Mouse (Mus musculus) intestine, embryonic 16.5 days (tissue): ENCODE measurements around the gene Rac3. TPM values are rescaled to one million over a fixed set of nuclear protein-coding genes. Genes with fewer than 3 reads are reported as not detected.
A peak's percentile ranks its signal among the peaks of the same experiment; 100 is the strongest.

Experiments used
- ATAC-seq: fragments of 200-750 bp; cut with Nextera tagmentation; 2 replicates; pipeline ENCODE4 v1.8.0; 2017; ENCODE audit warnings: moderate TSS enrichment, moderate library complexity
- H3K27ac ChIP-seq: fragments of 300-500 bp; sonication (generic); 2 replicates; pipeline ENCODE4 v1.5.1; 2014; ENCODE audit warnings: mild to moderate bottlenecking, low read length
- H3K27me3 ChIP-seq: fragments of 300-500 bp; sonication (generic); replicated peaks from 2 replicates; pipeline ENCODE4 v1.6.1; 2014; ENCODE audit warnings: low read length, control low read depth, mixed read lengths; ENCODE audit not compliant: control insufficient read depth, insufficient read depth
- H3K36me3 ChIP-seq: fragments of 300-500 bp; sonication (generic); 2 replicates; pipeline ENCODE4 v1.6.1; 2014; ENCODE audit warnings: low read length, control low read depth; ENCODE audit not compliant: control insufficient read depth, insufficient read depth
- H3K4me1 ChIP-seq: fragments of 300-500 bp; sonication (generic); 2 replicates; pipeline ENCODE4 v1.6.1; 2014; ENCODE audit warnings: low read length, control low read depth, mixed read lengths; ENCODE audit not compliant: control insufficient read depth, insufficient read depth
- H3K4me2 ChIP-seq: fragments of 300-500 bp; sonication (generic); 2 replicates; pipeline ENCODE4 v1.6.1; 2014; ENCODE audit warnings: low read depth, low read length, control low read depth
- H3K4me3 ChIP-seq: fragments of 300-500 bp; sonication (generic); 2 replicates; pipeline ENCODE4 v1.5.1; 2014; ENCODE audit warnings: mild to moderate bottlenecking, low read length
- H3K9ac ChIP-seq: fragments of 300-500 bp; sonication (generic); 2 replicates; pipeline ENCODE4 v1.6.1; 2014; ENCODE audit warnings: low read depth, low read length
- H3K9me3 ChIP-seq: fragments of 300-500 bp; sonication (generic); 2 replicates; pipeline ENCODE4 v1.6.1; 2016; ENCODE audit warnings: low read length, control low read depth; ENCODE audit not compliant: control insufficient read depth
- WGBS: fragments of 180-500 bp; shearing (Covaris S2); extraction: QIAGEN DNeasy Blood & Tissue Kit; methylation state at CpG from one replicate; pipeline ENCODE4 v1.1.7; 2014; 5-methylcytosine and 5-hydroxymethylcytosine counted together
- polyA plus RNA-seq: library from polyadenylated mRNA; unstranded; fragments of >200 nt; fragmentation: Nextera tagmentation; extraction: Ambion mirVana; gene quantifications from 2 replicates; pipeline ENCODE4 v1.2.1, GENCODE M21; 2015

Gene Rac3
- polyA plus RNA-seq, 1 experiment from 2014 or later: 31.2 TPM

- Histone ChIP-seq H3K4me1 (peaks cover 8% of the 10 kb centered on the region; the same call in 1 of the 2 replicates), H3K36me3 (peaks cover 6% of the 10 kb centered on the region; the same call in 1 of the 2 replicates), H3K4me2 (no peak overlapping the region), H3K4me3 (no peak overlapping the region), H3K27me3 (no peaks in the 10 kb centered on the region), H3K9ac (no peak overlapping the region), H3K9me3 (no peaks in the 10 kb centered on the region), H3K27ac (no peak overlapping the region)
- WGBS: 82% methylated on average over 2 of the region's 2 CpGs
- no peak for ATAC-seq
These were observed 37.2 kb upstream of the Rac3 start for GRCm38 (mm10) chr11:120684086-120684485.

- Histone ChIP-seq H3K4me2 (no peak overlapping the region), H3K27me3 (no peaks in the 10 kb centered on the region), H3K4me3 (no peak overlapping the region), H3K27ac (no peak overlapping the region), H3K36me3 (peaks cover 6% of the 10 kb centered on the region; the same call in 1 of the 2 replicates), H3K9me3 (no peaks in the 10 kb centered on the region), H3K9ac (no peak overlapping the region), H3K4me1 (peaks cover 8% of the 10 kb centered on the region; the same call in 1 of the 2 replicates)
- WGBS: 86% methylated on average over 2 of the region's 2 CpGs
- no peak for ATAC-seq
These were observed 36.6 kb upstream of the Rac3 start for GRCm38 (mm10) chr11:120684660-120685059.

- Histone ChIP-seq H3K9me3 (no peaks in the 10 kb centered on the region), H3K4me2 (no peak overlapping the region), H3K27ac (no peak overlapping the region), H3K36me3 (peaks cover 6% of the 10 kb centered on the region; the same call in 1 of the 2 replicates), H3K4me3 (no peak overlapping the region), H3K27me3 (no peaks in the 10 kb centered on the region), H3K9ac (peak overlapping the region; percentile 19; the same call in 1 of the 2 replicates), H3K4me1 (0 out of 2 replicates have a peak, but pooled peaks cover 4% of the 10 kb centered on the region)
- 67% methylated on average over 20 of the region's 20 CpGs for WGBS
- ATAC-seq: no peak
These were observed 34.5 kb upstream of the Rac3 start for GRCm38 (mm10) chr11:120686650-120687272.

DNA sequence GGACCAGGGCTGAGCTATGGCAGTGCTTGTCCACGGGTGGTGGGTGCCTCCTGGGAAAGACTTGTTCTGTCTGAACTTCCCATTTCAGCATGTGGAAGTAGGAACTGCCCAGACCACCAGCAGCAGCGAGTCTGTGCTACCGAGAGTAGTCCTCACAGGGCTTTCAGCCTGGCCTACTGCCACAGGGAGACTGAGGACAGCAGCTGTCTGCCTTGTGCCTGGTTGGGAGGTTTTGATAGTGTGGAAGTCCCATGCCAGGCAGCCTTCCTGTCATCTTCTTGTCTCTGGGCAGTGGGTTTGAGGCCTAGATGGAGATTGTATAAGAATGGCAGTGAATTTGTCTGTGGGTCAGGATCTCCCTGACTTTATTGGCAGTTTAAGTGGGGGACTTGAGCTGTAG is 31.9 kb upstream of the Rac3 start:
- Histone ChIP-seq H3K4me3 (no peak overlapping the region), H3K27ac (no peak overlapping the region), H3K9me3 (no peaks in the 10 kb centered on the region), H3K4me2 (no peak overlapping the region), H3K9ac (no peak overlapping the region), H3K27me3 (no peaks in the 10 kb centered on the region), H3K36me3 (peaks cover 6% of the 10 kb centered on the region; the same call in 1 of the 2 replicates), H3K4me1 (0 out of 2 replicates have a peak, but pooled peaks cover 4% of the 10 kb centered on the region)
- no peak for ATAC-seq
- WGBS: 90% methylated on average over 3 of the region's 3 CpGs

DNA sequence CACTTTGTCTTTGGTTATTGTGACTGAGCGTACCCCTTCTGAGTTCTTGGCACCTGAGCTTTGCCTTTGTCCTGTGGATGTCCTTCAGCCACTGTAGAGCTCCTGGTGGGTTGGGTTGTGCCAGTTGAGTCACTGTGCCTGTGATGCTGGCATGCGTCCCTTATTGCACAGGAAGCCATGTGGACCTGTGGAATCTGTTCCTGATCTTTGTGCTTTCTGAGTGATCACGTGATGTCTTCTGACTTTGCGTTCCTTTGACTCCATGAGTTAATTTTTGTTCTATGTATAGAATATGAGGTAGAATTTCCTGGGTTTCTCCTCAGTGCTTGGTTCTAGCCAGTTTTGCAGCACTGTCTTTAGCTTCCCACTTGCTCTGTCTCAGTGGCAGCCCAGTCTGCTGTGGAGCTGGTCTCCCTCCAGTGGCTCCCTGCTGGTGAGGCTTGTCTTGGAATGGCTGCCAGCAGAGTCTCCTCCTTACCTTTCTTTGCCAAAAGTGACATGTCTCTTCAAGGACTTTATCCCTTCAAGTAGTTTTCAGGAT is 28.7 kb upstream of the Rac3 start:
- 89% methylated on average over 4 of the region's 4 CpGs for WGBS
- no peak overlapping the region for H3K9ac ChIP-seq
- 0 out of 2 replicates have a peak, but pooled peaks cover 4% of the 10 kb centered on the region for H3K4me1 ChIP-seq
- H3K4me2 ChIP-seq: no peak overlapping the region
- no peak for ATAC-seq
- H3K9me3 ChIP-seq: no peaks in the 10 kb centered on the region
- no peak overlapping the region for H3K4me3 ChIP-seq
- H3K27me3 ChIP-seq: no peaks in the 10 kb centered on the region
- H3K27ac ChIP-seq: no peak overlapping the region
- peaks cover 10% of the 10 kb centered on the region for H3K36me3 ChIP-seq

DNA sequence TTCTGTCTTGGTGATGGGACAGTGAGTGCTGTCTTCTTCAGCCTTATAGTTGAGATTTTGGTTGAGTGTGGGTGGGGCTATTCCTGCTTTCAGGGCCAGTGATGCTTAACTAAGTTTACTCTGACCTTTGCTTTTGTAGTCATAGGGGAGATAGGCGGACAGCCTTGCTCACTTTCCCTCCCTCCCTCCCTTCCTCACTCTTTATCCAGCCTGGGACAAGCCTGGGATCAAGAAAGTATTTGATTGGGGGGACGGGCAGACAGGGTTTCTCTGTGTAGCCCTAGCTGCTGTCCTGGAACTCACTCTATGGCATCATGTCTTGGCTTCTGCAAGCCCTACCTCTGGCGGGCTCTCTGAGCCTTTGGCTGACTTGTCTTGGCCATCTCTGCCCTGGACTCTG is 27.8 kb upstream of the Rac3 start:
- H3K27me3 ChIP-seq: no peaks in the 10 kb centered on the region
- H3K4me1 ChIP-seq: 0 out of 2 replicates have a peak, but pooled peaks cover 4% of the 10 kb centered on the region
- no peak overlapping the region for H3K4me3 ChIP-seq
- WGBS: 85% methylated on average over 3 of the region's 3 CpGs
- H3K9me3 ChIP-seq: no peaks in the 10 kb centered on the region
- H3K27ac ChIP-seq: no peak overlapping the region
- no peak overlapping the region for H3K4me2 ChIP-seq
- H3K36me3 ChIP-seq: peaks cover 10% of the 10 kb centered on the region
- ATAC-seq: no peak
- H3K9ac ChIP-seq: no peak overlapping the region

DNA sequence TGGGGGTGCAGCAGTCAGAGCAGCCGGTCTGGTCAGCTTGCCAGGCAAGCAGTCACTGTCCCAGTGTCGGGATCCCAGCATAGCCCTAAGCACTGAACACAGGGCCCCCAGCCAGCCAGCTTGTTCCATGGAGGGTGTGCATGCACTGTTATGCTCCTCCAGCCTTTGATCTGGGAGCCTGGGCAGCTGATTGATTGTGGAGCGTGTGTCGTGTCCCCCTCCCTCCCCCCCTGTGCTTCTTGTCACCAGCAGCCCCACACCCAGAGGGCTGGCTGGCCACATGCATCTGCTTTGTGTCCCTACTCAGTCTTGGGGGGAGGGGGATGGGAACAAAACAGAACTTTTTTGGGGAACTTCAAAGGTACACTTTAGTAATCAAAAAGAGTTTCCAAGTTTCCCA is 26.1 kb upstream of the Rac3 start:
- peaks cover 11% of the 10 kb centered on the region for H3K36me3 ChIP-seq
- H3K9ac ChIP-seq: no peak overlapping the region
- no peak overlapping the region for H3K27ac ChIP-seq
- H3K4me1 ChIP-seq: 0 out of 2 replicates have a peak, but pooled peaks cover 4% of the 10 kb centered on the region
- no peak; the same call in 1 of the 2 replicates for ATAC-seq
- no peaks in the 10 kb centered on the region for H3K9me3 ChIP-seq
- no peak overlapping the region for H3K4me2 ChIP-seq
- no peaks in the 10 kb centered on the region for H3K27me3 ChIP-seq
- 31% methylated on average over 4 of the region's 4 CpGs for WGBS
- H3K4me3 ChIP-seq: no peak overlapping the region

GRCm38 (mm10) chr11:120695641-120696040 is 25.6 kb upstream of the Rac3 start:
- H3K9me3 ChIP-seq: no peaks in the 10 kb centered on the region
- ATAC-seq: peak; percentile 29; the same call in 1 of the 2 replicates
- no peak overlapping the region for H3K4me2 ChIP-seq
- no peaks in the 10 kb centered on the region for H3K27me3 ChIP-seq
- peaks cover 8% of the 10 kb centered on the region for H3K36me3 ChIP-seq
- WGBS: 43% methylated on average over 12 of the region's 12 CpGs
- no peak overlapping the region for H3K9ac ChIP-seq
- no peak overlapping the region for H3K4me3 ChIP-seq
- H3K27ac ChIP-seq: no peak overlapping the region
- 0 out of 2 replicates have a peak, but pooled peaks cover 4% of the 10 kb centered on the region for H3K4me1 ChIP-seq

DNA sequence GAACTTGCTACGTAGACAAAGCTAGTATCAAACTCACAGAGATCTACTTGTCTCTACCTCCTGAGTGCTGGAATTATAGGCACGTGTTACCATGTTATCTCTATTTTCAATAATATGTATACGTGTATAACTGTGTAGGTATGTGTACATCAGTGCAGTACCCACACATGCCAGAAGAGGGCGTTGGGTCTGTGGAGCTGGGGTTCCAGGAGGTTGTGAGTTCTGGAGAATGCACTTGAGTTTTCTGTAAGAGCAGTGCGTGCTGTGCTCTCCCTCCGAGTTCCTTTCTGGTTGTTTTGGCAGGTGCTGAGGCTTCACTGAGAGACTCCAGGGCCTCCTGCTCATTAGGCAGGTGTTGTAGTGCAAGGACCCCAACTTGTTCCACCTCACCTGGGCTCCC is 24.7 kb upstream of the Rac3 start:
- 92% methylated on average over 6 of the region's 6 CpGs for WGBS
- Histone ChIP-seq H3K27ac (no peak overlapping the region), H3K36me3 (peaks cover 12% of the 10 kb centered on the region)

More for the DNA sequence above, 24.7 kb upstream of the Rac3 start:
- H3K4me3 ChIP-seq: no peak overlapping the region
- no peak overlapping the region for H3K9ac ChIP-seq
- H3K4me1 ChIP-seq: 0 out of 2 replicates have a peak, but pooled peaks cover 4% of the 10 kb centered on the region
- H3K27me3 ChIP-seq: no peaks in the 10 kb centered on the region
- no peaks in the 10 kb centered on the region for H3K9me3 ChIP-seq
- no peak for ATAC-seq
- H3K4me2 ChIP-seq: no peak overlapping the region
